Mouse (Mus musculus) heart, embryonic 15.5 days (tissue): Measurements from ENCODE around the gene Gna13. TPM values are rescaled to one million over a fixed set of nuclear protein-coding genes. Genes with fewer than 3 reads are reported as not detected.

ENCODE experiments used
- ATAC-seq: fragments of 200-750 bp; cut with Nextera tagmentation; replicated peaks from 2 replicates; pipeline ENCODE4 v1.8.0; 2017; ENCODE audit warnings: low read depth, moderate TSS enrichment; ENCODE audit not compliant: insufficient number of reproducible peaks, insufficient read depth, low FRiP score
- H3K27ac ChIP-seq: fragments of 300-500 bp; sonication (generic); 2 replicates; pipeline ENCODE4 v1.5.1; 2015; ENCODE audit warnings: mild to moderate bottlenecking, inconsistent platforms
- H3K27me3 ChIP-seq: fragments of 300-500 bp; sonication (generic); 2 replicates; pipeline ENCODE4 v1.6.1; 2015; ENCODE audit warnings: inconsistent platforms
- H3K36me3 ChIP-seq: fragments of 300-500 bp; sonication (generic); 2 replicates; pipeline ENCODE4 v1.6.1; 2015; ENCODE audit warnings: mild to moderate bottlenecking, inconsistent platforms
- H3K4me1 ChIP-seq: fragments of 300-500 bp; sonication (generic); replicated peaks from 2 replicates; pipeline ENCODE4 v1.6.1; 2015; ENCODE audit warnings: inconsistent platforms
- H3K4me2 ChIP-seq: fragments of 300-500 bp; sonication (generic); 2 replicates; pipeline ENCODE4 v1.6.1; 2015; ENCODE audit warnings: inconsistent platforms, mild to moderate bottlenecking, moderate library complexity
- H3K4me3 ChIP-seq: fragments of 300-500 bp; sonication (generic); 2 replicates; pipeline ENCODE4 v1.5.1; 2015; ENCODE audit warnings: mild to moderate bottlenecking, inconsistent platforms
- H3K9ac ChIP-seq: fragments of 300-500 bp; sonication (generic); 2 replicates; pipeline ENCODE4 v1.6.1; 2015; ENCODE audit warnings: mild to moderate bottlenecking, inconsistent platforms
- H3K9me3 ChIP-seq: fragments of 300-500 bp; sonication (generic); replicated peaks from 2 replicates; pipeline ENCODE4 v1.6.1; 2016; ENCODE audit warnings: inconsistent platforms
- WGBS: fragments of 180-500 bp; shearing (Covaris S2); methylation state at CpG from one replicate; pipeline ENCODE4 v1.1.7; 2015; ENCODE audit warnings: mixed read lengths; 5-methylcytosine and 5-hydroxymethylcytosine counted together
- polyA plus RNA-seq: library from polyadenylated mRNA; unstranded; fragments of >200 nt; fragmentation: Nextera tagmentation; extraction: Ambion mirVana; gene quantifications from 2 replicates; pipeline ENCODE4 v1.2.1, GENCODE M21; 2015

The Gna13 gene
- polyA plus RNA-seq, 1 experiment from 2014 or later: 19.9 TPM

GRCm38 (mm10) chr11:109427353-109427752, 64.7 kb downstream of the Gna13 start:
- Histone ChIP-seq H3K4me2 (no peak overlapping the region), H3K27me3 (no peaks in the 10 kb centered on the region)
- 96% methylated on average over 5 of the region's 5 CpGs for WGBS

GRCm38 (mm10) chr11:109434233-109434798, 71.7 kb downstream of the Gna13 start:
- WGBS: 88% methylated on average over 16 of the region's 16 CpGs
- ATAC-seq: no peak
- peaks cover 51% of the 10 kb centered on the region for H3K36me3 ChIP-seq

More at GRCm38 (mm10) chr11:109427353-109427752, 64.7 kb downstream of the Gna13 start:
- Histone ChIP-seq H3K36me3 (peaks cover 29% of the 10 kb centered on the region), H3K4me3 (no peak overlapping the region), H3K4me1 (peaks cover 18% of the 10 kb centered on the region), H3K27ac (no peak overlapping the region), H3K9me3 (no peaks in the 10 kb centered on the region), H3K9ac (no peak overlapping the region)
- ATAC-seq: no peak

GRCm38 (mm10) chr11:109436889-109437288, 74.3 kb downstream of the Gna13 start:
- ATAC-seq: no peak
- peaks cover 19% of the 10 kb centered on the region for H3K4me1 ChIP-seq
- no peak overlapping the region for H3K4me3 ChIP-seq
- no peaks in the 10 kb centered on the region for H3K9me3 ChIP-seq
- H3K9ac ChIP-seq: no peak overlapping the region
- peaks cover 33% of the 10 kb centered on the region for H3K36me3 ChIP-seq
- no peaks in the 10 kb centered on the region for H3K27me3 ChIP-seq
- no peak overlapping the region for H3K4me2 ChIP-seq
- WGBS: 54% methylated on average over 8 of the region's 8 CpGs
- H3K27ac ChIP-seq: no peak overlapping the region

More at GRCm38 (mm10) chr11:109434233-109434798, 71.7 kb downstream of the Gna13 start:
- Histone ChIP-seq H3K4me1 (peaks cover 12% of the 10 kb centered on the region), H3K9me3 (no peaks in the 10 kb centered on the region), H3K4me2 (no peak overlapping the region), H3K27ac (no peak overlapping the region), H3K9ac (no peak overlapping the region), H3K27me3 (no peaks in the 10 kb centered on the region), H3K4me3 (no peak overlapping the region)

- WGBS: 12% methylated on average over 5 of the region's 5 CpGs
- Histone ChIP-seq H3K4me2 (peak overlapping the region; percentile 95), H3K27me3 (no peaks in the 10 kb centered on the region), H3K27ac (peak overlapping the region; percentile 69), H3K4me1 (peaks cover 19% of the 10 kb centered on the region), H3K36me3 (peaks cover 27% of the 10 kb centered on the region), H3K9me3 (no peaks in the 10 kb centered on the region), H3K9ac (peak overlapping the region; percentile 73; the same call in 1 of the 2 replicates), H3K4me3 (peak overlapping the region; percentile 69)
- ATAC-seq: 0 out of 2 replicates have a peak, but pooled peaks have one; percentile 10
Measured at GRCm38 (mm10) chr11:109439209-109439608, 76.6 kb downstream of the Gna13 start.

GRCm38 (mm10) chr11:109439829-109440340, 77.3 kb downstream of the Gna13 start:
- Histone ChIP-seq H3K4me2 (peak overlapping the region; percentile 95), H3K4me3 (peak overlapping the region; percentile 69), H3K9me3 (no peaks in the 10 kb centered on the region), H3K27ac (peak overlapping the region; percentile 69), H3K36me3 (peaks cover 21% of the 10 kb centered on the region), H3K9ac (peak overlapping the region; percentile 73), H3K4me1 (peaks cover 19% of the 10 kb centered on the region), H3K27me3 (no peaks in the 10 kb centered on the region)
- ATAC-seq: peak; percentile 82
- 1% methylated on average over 32 of the region's 32 CpGs for WGBS

- no peak overlapping the region for H3K27ac ChIP-seq
- no peaks in the 10 kb centered on the region for H3K27me3 ChIP-seq
- peak overlapping the region; percentile 95 for H3K4me2 ChIP-seq
- peak overlapping the region; percentile 69 for H3K4me3 ChIP-seq
- WGBS: 59% methylated on average over 4 of the region's 4 CpGs
- peaks cover 13% of the 10 kb centered on the region; the same call in 1 of the 2 replicates for H3K36me3 ChIP-seq
- peaks cover 19% of the 10 kb centered on the region for H3K4me1 ChIP-seq
- no peaks in the 10 kb centered on the region for H3K9me3 ChIP-seq
- 0 out of 2 replicates have a peak overlapping the region, but pooled peaks have one; percentile 73 for H3K9ac ChIP-seq
- no peak for ATAC-seq
Measured at GRCm38 (mm10) chr11:109440641-109441040, 78.0 kb downstream of the Gna13 start.

- H3K4me3 ChIP-seq: no peak overlapping the region
- no peak overlapping the region for H3K9ac ChIP-seq
- H3K27ac ChIP-seq: no peak overlapping the region
- 61% methylated on average over 3 of the region's 3 CpGs for WGBS
- peaks cover 19% of the 10 kb centered on the region for H3K4me1 ChIP-seq
- ATAC-seq: no peak
- no peak overlapping the region; the same call in 1 of the 2 replicates for H3K4me2 ChIP-seq
- H3K36me3 ChIP-seq: 0 out of 2 replicates have a peak, but pooled peaks cover 10% of the 10 kb centered on the region
- H3K27me3 ChIP-seq: no peaks in the 10 kb centered on the region
- no peaks in the 10 kb centered on the region for H3K9me3 ChIP-seq
Measured at GRCm38 (mm10) chr11:109441119-109441518, 78.5 kb downstream of the Gna13 start.

- WGBS: 48% methylated on average over 5 of the region's 5 CpGs
- Histone ChIP-seq H3K36me3 (0 out of 2 replicates have a peak, but pooled peaks cover 2% of the 10 kb centered on the region), H3K27ac (no peak overlapping the region), H3K4me3 (no peak overlapping the region), H3K9ac (no peak overlapping the region), H3K27me3 (no peaks in the 10 kb centered on the region), H3K4me1 (peaks cover 19% of the 10 kb centered on the region), H3K4me2 (no peak overlapping the region), H3K9me3 (no peaks in the 10 kb centered on the region)
- no peak for ATAC-seq
Measured at GRCm38 (mm10) chr11:109442166-109442730, 79.6 kb downstream of the Gna13 start.

GRCm38 (mm10) chr11:109443468-109444263, 81.0 kb downstream of the Gna13 start:
- no peak overlapping the region for H3K4me3 ChIP-seq
- H3K4me1 ChIP-seq: peaks cover 19% of the 10 kb centered on the region
- H3K27ac ChIP-seq: no peak overlapping the region
- no peak for ATAC-seq
- H3K4me2 ChIP-seq: no peak overlapping the region
- H3K36me3 ChIP-seq: no peaks in the 10 kb centered on the region
- H3K27me3 ChIP-seq: no peaks in the 10 kb centered on the region
- no peaks in the 10 kb centered on the region for H3K9me3 ChIP-seq
- no peak overlapping the region for H3K9ac ChIP-seq
- 86% methylated on average over 8 of the region's 8 CpGs for WGBS

- no peak for ATAC-seq
- Histone ChIP-seq H3K9ac (no peak overlapping the region), H3K4me2 (no peak overlapping the region), H3K36me3 (no peaks in the 10 kb centered on the region), H3K27ac (no peak overlapping the region), H3K4me1 (peaks cover 12% of the 10 kb centered on the region), H3K27me3 (no peaks in the 10 kb centered on the region), H3K4me3 (no peak overlapping the region), H3K9me3 (no peaks in the 10 kb centered on the region)
- WGBS: 66% methylated on average over 7 of the region's 7 CpGs
Measured at GRCm38 (mm10) chr11:109444600-109444999, 82.0 kb downstream of the Gna13 start.

GRCm38 (mm10) chr11:109445438-109446035, 82.9 kb downstream of the Gna13 start:
- Histone ChIP-seq H3K4me2 (no peak overlapping the region), H3K4me3 (no peak overlapping the region), H3K9me3 (no peaks in the 10 kb centered on the region), H3K4me1 (peaks cover 3% of the 10 kb centered on the region), H3K27me3 (no peaks in the 10 kb centered on the region), H3K36me3 (no peaks in the 10 kb centered on the region), H3K9ac (no peak overlapping the region), H3K27ac (no peak overlapping the region)
- WGBS: 44% methylated on average over 13 of the region's 13 CpGs
- ATAC-seq: 0 out of 2 replicates have a peak, but pooled peaks have one; percentile 36
